Mouse (Mus musculus) liver, adult 2 months (tissue): ENCODE measurements around the gene Armh3. TPM values are rescaled to one million over a fixed set of nuclear protein-coding genes. Genes with fewer than 3 reads are reported as not detected.

ENCODE experiments used
- DNase-seq: peaks from one replicate; pipeline ENCODE4 v3.0.0-alpha.2; 2011; ENCODE audit warnings: low read depth, low spot score; ENCODE audit errors: extremely low read depth
- H3K27ac ChIP-seq: fragments of 200-500 bp; replicated peaks from 2 replicates; pipeline ENCODE4 v1.5.1; 2012; ENCODE audit warnings: low read depth, mild to moderate bottlenecking, control low read depth, inconsistent platforms, low read length; ENCODE audit not compliant: insufficient read depth
- H3K27me3 ChIP-seq: fragments of 200-500 bp; 2 replicates; pipeline ENCODE4 v1.6.1; 2012; ENCODE audit warnings: mild to moderate bottlenecking, moderate library complexity, low read length, inconsistent platforms; ENCODE audit not compliant: control insufficient read depth, insufficient read depth
- H3K36me3 ChIP-seq: fragments of 200-500 bp; 2 replicates; pipeline ENCODE4 v1.6.1; 2012; ENCODE audit warnings: low read length, inconsistent platforms; ENCODE audit not compliant: control insufficient read depth, insufficient read depth
- H3K4me1 ChIP-seq: fragments of 200-500 bp; 2 replicates; pipeline ENCODE4 v1.6.1; 2011; ENCODE audit warnings: low read length; ENCODE audit not compliant: control insufficient read depth, insufficient read depth
- H3K4me3 ChIP-seq: fragments of 200-500 bp; 2 replicates; pipeline ENCODE4 v1.5.1; 2011; ENCODE audit warnings: low read depth, mild to moderate bottlenecking, control low read depth, low read length, moderate library complexity; ENCODE audit not compliant: insufficient read depth
- H3K79me2 ChIP-seq: fragments of 200-500 bp; 2 replicates; pipeline ENCODE4 v1.6.1; 2012; ENCODE audit warnings: inconsistent platforms, mild to moderate bottlenecking, low read length, moderate library complexity; ENCODE audit not compliant: control insufficient read depth, insufficient read depth
- H3K9ac ChIP-seq: fragments of 200-500 bp; 2 replicates; pipeline ENCODE4 v1.6.1; 2012; ENCODE audit warnings: low read depth, mild to moderate bottlenecking, control low read depth, inconsistent platforms, low read length
- CTCF ChIP-seq: fragments of 200-500 bp; IDR thresholded peaks from 2 replicates; pipeline ENCODE4 v1.5.1; 2011; ENCODE audit warnings: low read depth, low read length, control low read depth
- POLR2A ChIP-seq: fragments of 200-500 bp; IDR thresholded peaks from 2 replicates; pipeline ENCODE4 v1.6.1; 2011; ENCODE audit warnings: low read length, control low read depth; ENCODE audit not compliant: insufficient read depth; ENCODE audit errors: extremely low read depth
- WGBS: fragments of 180-500 bp; shearing (Covaris S2); methylation state at CpG from one replicate; pipeline ENCODE4 v1.1.7; 2018; 5-methylcytosine and 5-hydroxymethylcytosine counted together
- polyA plus RNA-seq: library from polyadenylated mRNA; depleted of rRNA; stranded (reverse); fragments of >200 nt; gene quantifications from 2 replicates; pipeline ENCODE4 v1.2.3, GENCODE M21; 2012
- total RNA-seq: library from RNA; depleted of rRNA; stranded (reverse); fragments of >200 nt; gene quantifications from 2 replicates; pipeline ENCODE4 v1.2.3, GENCODE M21; 2014

Gene Armh3
- total and polyA plus RNA-seq, 2 experiments: 3.8 to 5.2 TPM

DNA sequence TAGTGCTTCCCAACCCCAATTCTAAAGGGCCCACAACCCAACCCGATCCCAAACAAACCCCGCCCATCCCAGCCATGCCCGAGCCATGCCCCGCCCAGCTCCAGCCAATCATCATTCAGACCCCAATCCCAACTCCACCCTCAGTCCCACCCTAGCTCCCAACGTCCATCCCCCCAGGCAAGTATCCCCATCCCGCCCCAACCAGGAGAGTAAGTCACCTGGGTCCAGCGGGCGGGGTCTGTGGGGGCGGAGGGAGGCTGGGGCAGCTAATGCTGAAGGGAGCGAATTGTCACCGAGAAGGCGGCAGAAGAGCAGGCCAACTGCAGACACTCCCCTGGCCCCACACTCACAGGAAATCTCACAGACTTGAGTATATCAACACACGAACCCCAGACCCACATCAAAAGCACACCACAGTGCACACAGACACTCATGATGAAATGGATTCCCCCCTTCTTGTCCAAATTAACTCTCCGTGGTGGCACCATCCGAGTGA is 202.2 kb downstream of the Armh3 start:
- no peak for DNase-seq
- no peaks in the 10 kb centered on the region for H3K79me2 ChIP-seq
- H3K27me3 ChIP-seq: no peaks in the 10 kb centered on the region; the same call in 1 of the 2 replicates
- 30% methylated on average over 15 of the region's 15 CpGs for WGBS
- no peak overlapping the region for H3K27ac ChIP-seq
- H3K36me3 ChIP-seq: no peaks in the 10 kb centered on the region
- H3K9ac ChIP-seq: no peak overlapping the region
- H3K4me1 ChIP-seq: no peaks in the 10 kb centered on the region
- TF ChIP-seq CTCF (no peak), POLR2A (no peak)
- H3K4me3 ChIP-seq: no peak overlapping the region

DNA sequence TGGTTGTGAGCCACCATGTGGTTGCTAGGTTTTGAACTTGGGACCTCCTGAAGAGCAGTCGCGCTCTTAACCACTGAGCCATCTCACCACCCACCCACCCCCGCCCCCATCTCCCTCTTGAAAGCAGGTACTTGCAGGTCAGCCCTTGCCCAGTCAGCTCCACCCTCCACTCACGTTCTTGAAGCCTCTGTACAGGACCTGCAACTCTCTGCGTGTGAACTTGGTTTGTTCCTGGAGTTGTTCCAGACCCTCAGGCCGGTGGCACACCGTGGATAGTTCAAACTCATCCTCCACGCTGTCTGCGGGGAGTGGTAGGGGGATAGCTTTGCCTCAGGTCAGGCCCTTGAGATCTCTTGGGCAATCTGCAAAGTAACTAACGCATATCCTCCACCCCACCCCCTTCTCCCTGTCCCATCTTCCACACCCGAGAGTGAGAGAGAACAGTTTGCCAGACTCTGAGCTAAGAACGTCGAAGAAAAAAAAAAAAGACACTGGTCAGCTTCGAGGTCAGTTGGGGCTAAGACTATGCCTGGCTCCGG is 202.8 kb downstream of the Armh3 start:
- Histone ChIP-seq H3K79me2 (no peaks in the 10 kb centered on the region), H3K9ac (no peak overlapping the region), H3K27me3 (no peaks in the 10 kb centered on the region; the same call in 1 of the 2 replicates), H3K4me1 (no peaks in the 10 kb centered on the region), H3K36me3 (no peaks in the 10 kb centered on the region), H3K27ac (no peak overlapping the region), H3K4me3 (no peak overlapping the region)
- WGBS: 34% methylated on average over 15 of the region's 15 CpGs
- DNase-seq: no peak
- TF ChIP-seq CTCF (no peak), POLR2A (no peak)

DNA sequence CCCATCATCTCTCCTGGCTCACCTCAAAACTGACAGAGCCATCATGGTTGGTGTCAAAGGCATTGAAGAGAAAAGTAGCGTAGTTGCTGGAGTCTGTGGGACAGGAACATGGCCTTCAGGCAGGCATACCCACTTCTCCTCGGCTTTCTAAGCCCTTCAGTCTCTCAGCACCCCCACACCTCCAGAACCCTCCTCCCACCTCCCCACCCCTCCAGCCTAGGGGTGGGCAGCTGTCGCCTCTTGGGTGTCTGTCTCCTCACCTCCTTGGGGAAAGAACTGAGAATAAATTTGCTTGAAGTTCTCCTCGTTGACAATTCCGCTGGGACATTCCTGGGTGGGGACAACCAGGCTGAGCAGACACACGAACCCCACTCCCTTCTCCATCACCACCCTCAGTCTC is 203.6 kb downstream of the Armh3 start:
- no peak for TF ChIP-seq POLR2A
- TF ChIP-seq CTCF: no peak
- WGBS: 80% methylated on average over 6 of the region's 6 CpGs
- H3K9ac ChIP-seq: no peak overlapping the region
- H3K4me1 ChIP-seq: no peaks in the 10 kb centered on the region
- H3K4me3 ChIP-seq: no peak overlapping the region
- no peak overlapping the region for H3K27ac ChIP-seq
- no peaks in the 10 kb centered on the region; the same call in 1 of the 2 replicates for H3K27me3 ChIP-seq
- H3K79me2 ChIP-seq: no peaks in the 10 kb centered on the region
- no peaks in the 10 kb centered on the region for H3K36me3 ChIP-seq
- DNase-seq: no peak

DNA sequence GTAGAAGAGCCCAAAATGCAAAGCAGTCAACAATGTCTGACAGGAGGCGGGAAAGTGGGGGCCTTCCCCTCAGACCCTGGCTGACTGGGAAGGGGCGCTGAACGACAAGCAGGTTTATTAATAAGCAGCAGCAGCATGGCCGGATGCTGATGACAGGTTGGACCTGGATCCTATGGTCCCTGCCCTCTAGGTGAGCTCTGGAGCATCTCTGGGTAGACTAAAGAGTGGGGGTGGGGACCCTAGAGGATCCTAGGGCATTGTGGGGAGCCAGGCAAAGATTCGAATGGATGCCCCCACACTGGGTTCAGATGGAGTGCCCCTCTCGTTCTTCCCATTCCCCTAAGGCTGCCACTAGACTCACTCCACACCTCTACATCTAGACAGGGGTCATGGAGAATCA is 205.9 kb downstream of the Armh3 start:
- no peaks in the 10 kb centered on the region for H3K79me2 ChIP-seq
- no peak for DNase-seq
- no peak overlapping the region for H3K27ac ChIP-seq
- H3K36me3 ChIP-seq: no peaks in the 10 kb centered on the region
- 83% methylated on average over 6 of the region's 6 CpGs for WGBS
- no peak overlapping the region for H3K4me3 ChIP-seq
- TF ChIP-seq CTCF (no peak), POLR2A (no peak)
- no peaks in the 10 kb centered on the region for H3K4me1 ChIP-seq
- H3K9ac ChIP-seq: no peak overlapping the region
- H3K27me3 ChIP-seq: no peaks in the 10 kb centered on the region; the same call in 1 of the 2 replicates

DNA sequence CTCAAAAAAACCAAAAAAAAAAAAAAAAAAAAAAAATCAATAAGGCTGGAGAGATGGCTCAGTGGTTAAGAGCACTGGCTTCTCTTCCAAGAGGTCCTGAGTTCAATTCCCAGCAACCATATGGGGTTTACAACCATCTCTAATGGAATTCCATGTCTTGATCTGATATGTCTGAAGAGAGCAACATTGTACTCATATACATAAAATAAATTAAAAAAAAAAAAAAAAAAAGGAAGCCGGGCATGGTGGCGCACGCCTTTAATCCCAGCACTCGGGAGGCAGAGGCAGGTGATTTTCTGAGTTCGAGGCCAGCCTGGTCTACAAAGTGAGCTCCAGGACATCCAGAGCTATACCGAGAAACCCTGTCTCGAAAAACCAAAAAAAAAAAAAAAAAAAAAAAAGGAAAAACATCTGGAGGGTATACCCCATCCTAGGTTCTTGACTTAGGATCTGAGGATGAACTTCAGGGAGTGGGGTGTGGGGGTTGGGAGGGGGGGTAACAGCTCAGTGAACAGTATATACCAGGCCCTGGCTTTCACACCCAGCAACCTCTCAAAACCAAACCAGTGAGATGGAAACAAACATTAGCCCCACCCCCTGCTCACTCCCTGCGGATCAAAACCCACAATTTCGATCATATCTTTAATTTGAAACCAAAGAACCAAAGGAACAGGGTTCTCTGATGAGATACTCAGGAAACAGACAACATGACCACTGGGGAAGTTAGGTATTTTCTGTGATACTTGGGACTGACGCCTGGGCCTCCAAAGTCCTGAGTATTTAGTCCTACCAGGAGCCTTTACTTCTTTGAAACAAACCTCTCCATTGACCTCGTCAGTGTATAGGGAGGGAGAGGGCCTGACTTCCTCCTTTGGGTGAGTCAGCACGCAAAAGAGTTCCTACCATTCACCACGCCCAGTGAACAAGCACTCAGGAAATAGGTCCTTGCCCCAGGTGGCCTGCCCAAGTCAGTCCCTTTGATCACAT is 208.1 kb downstream of the Armh3 start:
- DNase-seq: no peak
- no peak overlapping the region for H3K27ac ChIP-seq
- no peak for TF ChIP-seq CTCF
- no peak for TF ChIP-seq POLR2A
- 86% methylated on average over 13 of the region's 13 CpGs for WGBS
- no peak overlapping the region for H3K4me3 ChIP-seq
- no peak overlapping the region for H3K9ac ChIP-seq
- H3K36me3 ChIP-seq: no peaks in the 10 kb centered on the region
- H3K27me3 ChIP-seq: no peaks in the 10 kb centered on the region
- no peaks in the 10 kb centered on the region for H3K4me1 ChIP-seq
- H3K79me2 ChIP-seq: no peaks in the 10 kb centered on the region
